Mouse (Mus musculus) MEL (cell line): ENCODE measurements at regions not wholly inside any gene's neighbourhood (a gene's known extent, or its start where the extent isn't known, plus 50 kb on each side); places are given as distances from the start of the nearest gene placed in this dataset.

Source experiments
- GATA1 ChIP-seq: IDR thresholded peaks from 2 replicates; pipeline ENCODE4 v1.6.1; 2011; ENCODE audit warnings: low read depth, low read length, improper control_type of control experiment
- MAX ChIP-seq: IDR thresholded peaks from 2 replicates; pipeline ENCODE4 v1.6.1; 2011; ENCODE audit warnings: low read length, improper control_type of control experiment
- MYC ChIP-seq: IDR thresholded peaks from 2 replicates; pipeline ENCODE4 v1.6.1; 2011; ENCODE audit warnings: low read depth, mild to moderate bottlenecking, low read length, improper control_type of control experiment, moderate library complexity
- ZKSCAN1 ChIP-seq: IDR thresholded peaks from 2 replicates; pipeline ENCODE4 v1.6.1; 2012; ENCODE audit warnings: low read depth, mild to moderate bottlenecking, inconsistent platforms, low read length, improper control_type of control experiment, moderate library complexity

- no peak for TF ChIP-seq MAX
- TF ChIP-seq ZKSCAN1, result no peak
- TF ChIP-seq GATA1, result no peak
- no peak for TF ChIP-seq MYC
Measured at GRCm38 (mm10) chr12:43919114-43919513, 291.0 kb downstream of the Dnajb9 start.
